8 mouse cellular contexts compared by ENCODE assay signal in genomic region chr2:61812536-61812935, GRCm38 (mm10). TPM values are rescaled to one million over a fixed set of nuclear protein-coding genes. Genes with fewer than 3 reads are reported as not detected.
A peak's percentile ranks its signal among the peaks of the same experiment; 100 is the strongest.
DNase-seq lines count a peak whose midpoint lies in the region; ATAC-seq and TF ChIP-seq lines count a peak whose summit lies in the region.

No protein-coding gene starts in this region.

- H3K4me2 ChIP-seq in hindbrain, embryonic 15.5 days = peak overlapping the region; percentile 84
- peak overlapping the region; percentile 90 for H3K4me2 ChIP-seq in midbrain, embryonic 16.5 days (ENCODE audit: low read length)

- H3K9ac ChIP-seq in hindbrain, embryonic 15.5 days = no peak overlapping the region
- H3K9ac ChIP-seq in midbrain, embryonic 16.5 days (ENCODE audit: low read depth, low read length) = no peak overlapping the region

- no peak for DNase-seq in kidney, adult 2 months
- no peak for DNase-seq in kidney, adult 11 months
- peak; percentile 52 for DNase-seq in embryonic facial prominence, embryonic 10.5 days (ENCODE audit: low spot score)
- no peak for DNase-seq in spleen, postnatal 10 days (ENCODE audit: low spot score in 2 of 2)
- no peak for DNase-seq in adrenal gland, postnatal 10 days
- no peak for DNase-seq in cerebellum, adult 9-11 months

- H3K27me3 ChIP-seq in kidney, adult 2 months (replicated peaks; ENCODE audit: control insufficient read depth, insufficient read depth, low read length) = peaks cover 24% of the 10 kb centered on the region
- H3K27me3 ChIP-seq in embryonic facial prominence, embryonic 10.5 days (replicated peaks; ENCODE audit: low read depth, poor library complexity, severe bottlenecking) = peaks cover 99% of the 10 kb centered on the region
- peaks cover 62% of the 10 kb centered on the region for H3K27me3 ChIP-seq in hindbrain, embryonic 15.5 days
- H3K27me3 ChIP-seq in midbrain, embryonic 16.5 days (ENCODE audit: control insufficient read depth, insufficient read depth, low read depth, low read length) = peaks cover 40% of the 10 kb centered on the region

- H3K27ac ChIP-seq in kidney, adult 2 months (ENCODE audit: insufficient read depth, low read depth, low read length) = no peak overlapping the region
- H3K27ac ChIP-seq in embryonic facial prominence, embryonic 10.5 days (replicated peaks) = no peak overlapping the region
- H3K27ac ChIP-seq in hindbrain, embryonic 15.5 days (replicated peaks) = no peak overlapping the region
- no peak overlapping the region for H3K27ac ChIP-seq in midbrain, embryonic 16.5 days (ENCODE audit: low read length)

- H3K4me3 ChIP-seq in kidney, adult 2 months (ENCODE audit: insufficient read depth, low read depth, low read length) = peak overlapping the region; percentile 34; the same call in 1 of the 2 replicates
- H3K4me3 ChIP-seq in embryonic facial prominence, embryonic 10.5 days = peak overlapping the region; percentile 62
- peak overlapping the region; percentile 44 for H3K4me3 ChIP-seq in hindbrain, embryonic 15.5 days
- H3K4me3 ChIP-seq in midbrain, embryonic 16.5 days (ENCODE audit: low read depth, low read length) = peak overlapping the region; percentile 49

- WGBS in kidney, adult 2 months = 22% methylated on average over 12 of the region's 12 CpGs
- under 1% methylated on average over 12 of the region's 12 CpGs for WGBS in embryonic facial prominence, embryonic 10.5 days
- WGBS in hindbrain, embryonic 15.5 days = 3% methylated on average over 12 of the region's 12 CpGs
- WGBS in midbrain, embryonic 16.5 days = 5% methylated on average over 12 of the region's 12 CpGs

- no peak for TF ChIP-seq POLR2A in kidney, adult 2 months (IDR thresholded peaks at IDR 0.05; ENCODE audit: low read depth, low read length)

- H3K9me3 ChIP-seq in embryonic facial prominence, embryonic 10.5 days = no peaks in the 10 kb centered on the region
- no peaks in the 10 kb centered on the region for H3K9me3 ChIP-seq in hindbrain, embryonic 15.5 days
- H3K9me3 ChIP-seq in midbrain, embryonic 16.5 days (replicated peaks; ENCODE audit: control insufficient read depth, low read length, poor library complexity, severe bottlenecking) = no peaks in the 10 kb centered on the region; the same call in 1 of the 2 replicates

- no peak for TF ChIP-seq CTCF in kidney, adult 2 months (conservative IDR thresholded peaks at IDR 0.05; ENCODE audit: insufficient read depth, insufficient read length, low read depth, low read length)

- peaks cover 2% of the 10 kb centered on the region; the same call in 1 of the 2 replicates for H3K4me1 ChIP-seq in kidney, adult 2 months (ENCODE audit: control insufficient read depth, insufficient read depth, low read length)
- H3K4me1 ChIP-seq in embryonic facial prominence, embryonic 10.5 days = peaks cover 22% of the 10 kb centered on the region
- peaks cover 25% of the 10 kb centered on the region for H3K4me1 ChIP-seq in hindbrain, embryonic 15.5 days (replicated peaks)
- peaks cover 18% of the 10 kb centered on the region for H3K4me1 ChIP-seq in midbrain, embryonic 16.5 days (ENCODE audit: control insufficient read depth, insufficient read depth, low read length)

- H3K36me3 ChIP-seq in kidney, adult 2 months (ENCODE audit: control insufficient read depth, insufficient read depth, low read length) = no peaks in the 10 kb centered on the region
- no peaks in the 10 kb centered on the region for H3K36me3 ChIP-seq in embryonic facial prominence, embryonic 10.5 days (replicated peaks)
- no peaks in the 10 kb centered on the region for H3K36me3 ChIP-seq in hindbrain, embryonic 15.5 days
- H3K36me3 ChIP-seq in midbrain, embryonic 16.5 days (ENCODE audit: control insufficient read depth, insufficient read depth, low read length) = no peaks in the 10 kb centered on the region

- no peak for ATAC-seq in hindbrain, embryonic 15.5 days (ENCODE audit: low FRiP score, low read depth)
- ATAC-seq in midbrain, embryonic 16.5 days = no peak

RNA-seq across cellular contexts. Expression of gene Tbr1, which starts 9.8 kb away (rescaled TPM):
- polyA plus RNA-seq in kidney, adult 2 months (2012; rRNA removed) = 0.03 TPM in 1 of 2 replicates, not detected in the other
- 0.13 and 0.30 TPM in 2 replicates for polyA plus RNA-seq in embryonic facial prominence, embryonic 10.5 days (2016; fragmentation: Nextera tagmentation; extraction: Ambion mirVana)
- polyA plus RNA-seq in hindbrain, embryonic 15.5 days (2015; fragmentation: Nextera tagmentation; extraction: Ambion mirVana) = 1.00 and 3.3 TPM in 2 replicates
- polyA plus RNA-seq in midbrain, embryonic 16.5 days (2015; fragmentation: Nextera tagmentation; extraction: Ambion mirVana) = 2.4 and 3.3 TPM in 2 replicates
- total RNA-seq in adrenal gland, postnatal 10 days (2021) = under 1 TPM in 1 of 2 experiments, not detected in 1; 0.27 TPM
